Mouse (Mus musculus) kidney, postnatal 0 days (tissue): Measurements from ENCODE around the gene Atp5d. TPM values are rescaled to one million over a fixed set of nuclear protein-coding genes. Genes with fewer than 3 reads are reported as not detected.

Source experiments
- ATAC-seq: fragments of 200-750 bp; cut with Nextera tagmentation; replicated peaks from 2 replicates; pipeline ENCODE4 v1.8.0; 2017; ENCODE audit warnings: low read depth, moderate number of reproducible peaks, moderate TSS enrichment, moderate library complexity; ENCODE audit not compliant: low FRiP score
- DNase-seq: peaks from one replicate; pipeline ENCODE4 v3.0.0-alpha.2; 2016; ENCODE audit warnings: low spot score
- H3K27ac ChIP-seq: fragments of 300-500 bp; sonication (generic); 2 replicates; pipeline ENCODE4 v1.5.1; 2014; ENCODE audit warnings: mild to moderate bottlenecking
- H3K27me3 ChIP-seq: fragments of 300-500 bp; sonication (generic); 2 replicates; pipeline ENCODE4 v1.6.1; 2014; ENCODE audit warnings: low read length, mixed read lengths; ENCODE audit not compliant: insufficient read depth
- H3K36me3 ChIP-seq: fragments of 300-500 bp; sonication (generic); 2 replicates; pipeline ENCODE4 v1.6.1; 2014; ENCODE audit warnings: low read length, mixed read lengths; ENCODE audit not compliant: insufficient read depth
- H3K4me1 ChIP-seq: fragments of 300-500 bp; sonication (generic); replicated peaks from 2 replicates; pipeline ENCODE4 v1.6.1; 2014; ENCODE audit warnings: antibody characterized with exemption, low read length, mixed read lengths; ENCODE audit not compliant: insufficient read depth
- H3K4me2 ChIP-seq: fragments of 300-500 bp; sonication (generic); 2 replicates; pipeline ENCODE4 v1.6.1; 2014; ENCODE audit warnings: mild to moderate bottlenecking, low read length, moderate library complexity, mixed read lengths
- H3K4me3 ChIP-seq: fragments of 300-500 bp; sonication (generic); replicated peaks from 2 replicates; pipeline ENCODE4 v1.5.1; 2014; ENCODE audit warnings: low read depth, low read length
- H3K9ac ChIP-seq: fragments of 300-500 bp; sonication (generic); 2 replicates; pipeline ENCODE4 v1.6.1; 2014; ENCODE audit warnings: low read depth, low read length
- H3K9me3 ChIP-seq: fragments of 300-500 bp; sonication (generic); replicated peaks from 2 replicates; pipeline ENCODE4 v1.6.1; 2016; ENCODE audit warnings: low read length, inconsistent platforms, mixed read lengths
- CTCF ChIP-seq: IDR thresholded peaks from 2 replicates; pipeline ENCODE4 v1.5.1; 2016; ENCODE audit warnings: antibody characterized with exemption, low read depth, mild to moderate bottlenecking, moderate library complexity
- WGBS: fragments of 180-500 bp; shearing (Covaris S2); extraction: QIAGEN DNeasy Blood & Tissue Kit; methylation state at CpG from one replicate; pipeline ENCODE4 v1.1.7; 2014; 5-methylcytosine and 5-hydroxymethylcytosine counted together
- polyA plus RNA-seq: library from polyadenylated mRNA; unstranded; fragments of >200 nt; fragmentation: Nextera tagmentation; extraction: Ambion mirVana; gene quantifications from 2 replicates; pipeline ENCODE4 v1.2.1, GENCODE M21; 2015

The Atp5d gene
- polyA plus RNA-seq, result 936 and 986 TPM in 2 replicates

GRCm38 (mm10) chr10:80138553-80139438 lies at the start of gene Atp5d:
Gene Atp5d (plus strand): TSS chr10:80138632.
- TF ChIP-seq CTCF, result no peak
- DNase-seq (no peak), ATAC-seq (no peak)
- Histone ChIP-seq H3K36me3 (peaks cover 3% of the 10 kb centered on the region; the same call in 1 of the 2 replicates), H3K4me3 (peak within 1 kb of the TSS; percentile 69), H3K4me2 (peak within 1 kb of the TSS; percentile 98), H3K4me1 (peaks cover 26% of the 10 kb centered on the region), H3K27ac (peak within 1 kb of the TSS; percentile 69), H3K27me3 (no peaks in the 10 kb centered on the region), H3K9ac (peak within 1 kb of the TSS; percentile 78), H3K9me3 (no peaks in the 10 kb centered on the region)
- under 1% methylated on average over 73 of the region's 94 CpGs for WGBS

GRCm38 (mm10) chr10:80089146-80089545 lies 49.3 kb upstream of the Atp5d start:
- peak; percentile 49; the same call in 1 of the 2 replicates for TF ChIP-seq CTCF
- no peak overlapping the region for H3K27ac ChIP-seq
- WGBS, result 53% methylated on average over 4 of the region's 4 CpGs
- H3K36me3 ChIP-seq, result 0 out of 2 replicates have a peak, but pooled peaks cover 4% of the 10 kb centered on the region
- no peaks in the 10 kb centered on the region for H3K9me3 ChIP-seq
- DNase-seq (no peak), ATAC-seq (peak; percentile 35; the same call in 1 of the 2 replicates)
- H3K27me3 ChIP-seq, result no peaks in the 10 kb centered on the region
- H3K4me2 ChIP-seq, result no peak overlapping the region
- no peak overlapping the region for H3K9ac ChIP-seq
- H3K4me1 ChIP-seq, result peaks cover 17% of the 10 kb centered on the region; the same call in 1 of the 2 replicates
- H3K4me3 ChIP-seq, result no peak overlapping the region

GRCm38 (mm10) chr10:80091527-80091926 lies 46.9 kb upstream of the Atp5d start:
- H3K27me3 ChIP-seq, result no peaks in the 10 kb centered on the region
- 89% methylated on average over 6 of the region's 6 CpGs for WGBS
- no peak for TF ChIP-seq CTCF
- ATAC-seq (no peak), DNase-seq (no peak)
- no peak overlapping the region for H3K27ac ChIP-seq
- no peaks in the 10 kb centered on the region for H3K9me3 ChIP-seq
- H3K4me1 ChIP-seq, result peaks cover 21% of the 10 kb centered on the region; the same call in 1 of the 2 replicates
- H3K4me3 ChIP-seq, result no peak overlapping the region
- H3K36me3 ChIP-seq, result no peaks in the 10 kb centered on the region
- no peak overlapping the region for H3K4me2 ChIP-seq
- H3K9ac ChIP-seq, result 0 out of 2 replicates have a peak overlapping the region, but pooled peaks have one; percentile 18

GRCm38 (mm10) chr10:80092690-80093089 lies 45.7 kb upstream of the Atp5d start:
- Histone ChIP-seq H3K9ac (no peak overlapping the region), H3K4me2 (no peak overlapping the region), H3K4me1 (peaks cover 32% of the 10 kb centered on the region), H3K36me3 (no peaks in the 10 kb centered on the region), H3K9me3 (no peaks in the 10 kb centered on the region), H3K4me3 (no peak overlapping the region), H3K27me3 (no peaks in the 10 kb centered on the region), H3K27ac (peak overlapping the region; percentile 31; the same call in 1 of the 2 replicates)
- TF ChIP-seq CTCF, result no peak
- DNase-seq (no peak), ATAC-seq (no peak)
- 74% methylated on average over 5 of the region's 5 CpGs for WGBS

GRCm38 (mm10) chr10:80094085-80094484 lies 44.3 kb upstream of the Atp5d start:
- Histone ChIP-seq H3K4me3 (no peak overlapping the region), H3K9ac (no peak overlapping the region), H3K27me3 (no peaks in the 10 kb centered on the region), H3K36me3 (no peaks in the 10 kb centered on the region), H3K4me1 (peaks cover 38% of the 10 kb centered on the region), H3K27ac (no peak overlapping the region), H3K9me3 (no peaks in the 10 kb centered on the region), H3K4me2 (no peak overlapping the region)
- DNase-seq (no peak), ATAC-seq (no peak)
- WGBS, result 86% methylated on average over 6 of the region's 6 CpGs
- no peak for TF ChIP-seq CTCF

- H3K4me1 ChIP-seq, result peaks cover 41% of the 10 kb centered on the region
- no peaks in the 10 kb centered on the region for H3K36me3 ChIP-seq
- no peaks in the 10 kb centered on the region for H3K9me3 ChIP-seq
- H3K9ac ChIP-seq, result 0 out of 2 replicates have a peak overlapping the region, but pooled peaks have one; percentile 35
- H3K27ac ChIP-seq, result peak overlapping the region; percentile 36; the same call in 1 of the 2 replicates
- no peaks in the 10 kb centered on the region for H3K27me3 ChIP-seq
- TF ChIP-seq CTCF, result no peak
- ATAC-seq (0 out of 2 replicates have a peak, but pooled peaks have one; percentile 40), DNase-seq (no peak)
- WGBS, result 55% methylated on average over 3 of the region's 3 CpGs
- no peak overlapping the region for H3K4me2 ChIP-seq
- no peak overlapping the region for H3K4me3 ChIP-seq
Observed at GRCm38 (mm10) chr10:80094684-80095083, 43.7 kb upstream of the Atp5d start.
